Mouse (Mus musculus): Measurements from ENCODE around the gene Slf2. TPM values are rescaled to one million over a fixed set of nuclear protein-coding genes. Genes with fewer than 3 reads are reported as not detected.

Slf2 gene
- polyA plus RNA-seq, 1 experiment from 2014 or later, result 57.3 TPM

DNA sequence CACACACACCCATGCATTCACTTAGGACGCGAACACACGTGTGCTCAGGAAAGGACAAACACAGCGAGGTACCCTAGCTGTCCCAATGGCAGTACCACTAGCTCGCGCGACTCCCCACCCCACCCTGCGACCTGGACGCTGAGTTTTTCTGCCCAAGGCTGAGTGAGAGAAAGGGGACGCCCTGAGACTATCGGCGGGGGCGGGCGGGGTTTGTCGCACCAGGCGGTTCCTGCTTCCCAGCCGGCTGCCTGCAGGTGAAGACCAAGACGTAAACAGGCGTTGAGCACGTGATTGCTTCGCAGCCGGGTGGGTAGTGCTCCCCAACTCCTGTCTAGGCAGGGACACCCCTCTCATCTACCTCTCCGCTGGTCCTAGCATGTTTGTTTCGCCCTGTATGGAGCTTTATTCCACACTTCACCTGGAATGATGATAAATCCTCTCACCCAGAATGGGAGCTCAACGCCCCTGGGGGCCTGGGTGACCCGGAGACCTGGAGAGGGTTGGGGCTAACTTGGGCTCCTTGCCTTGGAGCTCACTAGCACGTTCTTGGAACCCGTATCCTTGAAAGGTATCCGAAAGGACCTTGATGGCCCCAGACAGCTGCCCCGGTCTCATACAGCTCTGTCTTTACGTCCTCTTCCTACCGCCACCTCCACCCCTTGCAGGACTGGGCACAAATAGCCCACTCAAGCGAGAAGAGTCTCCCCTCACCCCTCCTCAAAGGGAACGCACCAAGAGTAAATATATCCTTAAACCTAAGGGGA lies 84.7 kb downstream of the Slf2 start:
- peak overlapping the region; percentile 90 for H3K4me2 ChIP-seq (ENCODE audit: low read depth, low read length)
- H3K27ac ChIP-seq (replicated peaks; ENCODE audit: low read depth, low read length), result peak overlapping the region; percentile 97
- peak overlapping the region; percentile 78 for H3K4me3 ChIP-seq (ENCODE audit: low read depth, low read length)
- no peaks in the 10 kb centered on the region for H3K4me1 ChIP-seq (ENCODE audit: control insufficient read depth, insufficient read depth, low read length)
- ATAC-seq (replicated peaks; ENCODE audit: insufficient number of reproducible peaks, low FRiP score, low TSS enrichment, low read depth), result no peak
- DNase-seq (ENCODE audit: low spot score), result peak; percentile 49
- H3K36me3 ChIP-seq (replicated peaks; ENCODE audit: control insufficient read depth, insufficient read depth, low read depth, low read length), result peaks cover 2% of the 10 kb centered on the region; the same call in 1 of the 2 replicates
- peak overlapping the region; percentile 76 for H3K9ac ChIP-seq (replicated peaks; ENCODE audit: low read length)
- 0% methylated on average over 34 of the region's 34 CpGs for WGBS
- H3K9me3 ChIP-seq (replicated peaks; ENCODE audit: control insufficient read depth, low read length), result no peaks in the 10 kb centered on the region
- no peaks in the 10 kb centered on the region for H3K27me3 ChIP-seq (ENCODE audit: control insufficient read depth, insufficient read depth, low read length)

DNA sequence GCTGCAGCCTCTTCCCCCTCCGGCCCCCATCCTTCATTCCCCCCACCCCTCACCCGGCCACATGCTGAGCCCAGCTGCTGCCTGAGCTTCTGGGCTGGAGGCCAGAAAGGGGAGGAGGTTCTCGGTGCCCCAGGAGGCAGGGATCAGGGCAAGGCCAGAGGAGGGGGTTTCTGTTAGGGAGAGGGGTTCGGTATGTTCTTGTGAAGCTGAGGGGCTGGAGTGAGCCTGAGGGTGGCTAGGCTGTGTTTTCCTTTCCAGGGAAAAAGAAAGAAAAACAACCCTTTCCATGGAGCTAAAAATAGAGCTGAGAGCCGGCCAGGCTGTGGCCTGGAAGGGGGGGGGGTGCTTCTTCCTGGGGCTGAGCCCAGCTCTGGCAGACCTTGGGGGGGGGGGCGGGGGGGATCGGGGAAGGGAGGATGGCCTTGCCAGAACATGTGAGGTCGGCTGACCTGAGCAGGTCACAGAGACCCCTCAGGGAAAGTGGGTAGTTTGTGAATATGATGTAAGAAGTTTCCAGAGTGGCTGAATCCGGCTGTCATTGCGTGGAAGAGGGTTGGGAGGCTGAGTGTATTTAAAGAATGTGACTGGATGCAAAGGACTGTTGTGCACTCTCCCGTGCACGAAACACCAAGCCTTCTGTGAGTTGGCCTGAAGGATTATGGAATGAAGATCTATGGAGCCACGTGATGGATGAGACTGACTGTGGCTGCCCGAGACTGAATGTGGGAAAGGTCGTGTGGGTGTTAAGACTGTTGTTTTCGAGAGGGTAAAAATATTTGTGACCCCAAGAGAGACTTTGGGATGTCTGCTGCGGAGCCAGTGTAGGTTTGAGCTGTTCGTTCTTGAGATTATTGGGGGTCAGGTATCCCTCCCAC lies 85.6 kb downstream of the Slf2 start:
- 0% methylated on average over 18 of the region's 18 CpGs for WGBS

DNA sequence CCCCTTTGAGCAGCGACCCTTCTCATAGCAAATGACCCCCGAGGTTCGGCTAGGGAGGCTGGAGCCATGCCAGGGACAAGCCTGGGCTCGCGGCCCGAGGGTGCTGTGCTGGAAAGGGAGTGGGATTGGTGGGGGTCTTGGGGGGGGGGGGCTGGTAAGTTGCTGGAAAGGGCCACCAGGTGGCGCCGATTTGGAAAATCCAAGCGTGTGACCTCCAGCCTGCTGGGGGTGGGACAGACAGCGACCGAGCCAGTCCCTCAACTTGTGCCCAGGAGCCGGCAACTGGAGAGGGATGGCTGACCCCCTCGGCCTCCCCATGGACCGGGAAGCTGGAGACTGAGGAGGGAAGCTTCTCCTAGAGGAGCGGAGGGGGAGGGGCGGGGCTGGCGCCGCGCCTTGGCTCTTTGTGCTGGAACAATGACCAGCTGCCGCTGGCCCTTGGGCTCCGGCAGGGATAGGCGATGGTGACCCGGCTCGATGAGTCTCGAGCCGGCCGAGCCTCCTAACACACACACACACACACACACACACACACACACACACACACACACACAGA lies 86.3 kb downstream of the Slf2 start:
- Histone ChIP-seq H3K9ac (replicated peaks; ENCODE audit: low read length) (peak overlapping the region; percentile 96), H3K27me3 (ENCODE audit: control insufficient read depth, insufficient read depth, low read length) (no peaks in the 10 kb centered on the region), H3K4me1 (ENCODE audit: control insufficient read depth, insufficient read depth, low read length) (peaks cover 2% of the 10 kb centered on the region; the same call in 1 of the 2 replicates), H3K4me2 (ENCODE audit: low read depth, low read length) (peak overlapping the region; percentile 90), H3K4me3 (ENCODE audit: low read depth, low read length) (peak overlapping the region; percentile 78), H3K36me3 (replicated peaks; ENCODE audit: control insufficient read depth, insufficient read depth, low read depth, low read length) (no peaks in the 10 kb centered on the region), H3K27ac (replicated peaks; ENCODE audit: low read depth, low read length) (peak overlapping the region; percentile 97), H3K9me3 (replicated peaks; ENCODE audit: control insufficient read depth, low read length) (no peaks in the 10 kb centered on the region)
- ATAC-seq (replicated peaks; ENCODE audit: insufficient number of reproducible peaks, low FRiP score, low TSS enrichment, low read depth) (peak; percentile 55), DNase-seq (ENCODE audit: low spot score) (peak; percentile 86)
- 0% methylated on average over 18 of the region's 27 CpGs for WGBS

More for the DNA sequence above, 85.6 kb downstream of the Slf2 start:
- Histone ChIP-seq H3K4me3 (ENCODE audit: low read depth, low read length) (peak overlapping the region; percentile 78), H3K4me2 (ENCODE audit: low read depth, low read length) (peak overlapping the region; percentile 90), H3K36me3 (replicated peaks; ENCODE audit: control insufficient read depth, insufficient read depth, low read depth, low read length) (no peaks in the 10 kb centered on the region), H3K27ac (replicated peaks; ENCODE audit: low read depth, low read length) (peak overlapping the region; percentile 97), H3K9me3 (replicated peaks; ENCODE audit: control insufficient read depth, low read length) (no peaks in the 10 kb centered on the region), H3K27me3 (ENCODE audit: control insufficient read depth, insufficient read depth, low read length) (no peaks in the 10 kb centered on the region), H3K9ac (replicated peaks; ENCODE audit: low read length) (peak overlapping the region; percentile 96), H3K4me1 (ENCODE audit: control insufficient read depth, insufficient read depth, low read length) (peaks cover 2% of the 10 kb centered on the region; the same call in 1 of the 2 replicates)
- DNase-seq (ENCODE audit: low spot score), result peak; percentile 76
- peak; percentile 11; the same call in 1 of the 2 replicates for ATAC-seq (replicated peaks; ENCODE audit: insufficient number of reproducible peaks, low FRiP score, low TSS enrichment, low read depth)

GRCm38 (mm10) chr19:45017909-45018308 lies 87.0 kb downstream of the Slf2 start:
- Histone ChIP-seq H3K9ac (replicated peaks; ENCODE audit: low read length) (peak overlapping the region; percentile 96), H3K9me3 (replicated peaks; ENCODE audit: control insufficient read depth, low read length) (no peaks in the 10 kb centered on the region), H3K4me3 (ENCODE audit: low read depth, low read length) (peak overlapping the region; percentile 78), H3K27me3 (ENCODE audit: control insufficient read depth, insufficient read depth, low read length) (no peaks in the 10 kb centered on the region), H3K36me3 (replicated peaks; ENCODE audit: control insufficient read depth, insufficient read depth, low read depth, low read length) (no peaks in the 10 kb centered on the region), H3K27ac (replicated peaks; ENCODE audit: low read depth, low read length) (peak overlapping the region; percentile 97), H3K4me1 (ENCODE audit: control insufficient read depth, insufficient read depth, low read length) (peaks cover 2% of the 10 kb centered on the region; the same call in 1 of the 2 replicates), H3K4me2 (ENCODE audit: low read depth, low read length) (peak overlapping the region; percentile 90)
- peak; percentile 68 for ATAC-seq (replicated peaks; ENCODE audit: insufficient number of reproducible peaks, low FRiP score, low TSS enrichment, low read depth)
- WGBS, result 1% methylated on average over 28 of the region's 48 CpGs
- DNase-seq (ENCODE audit: low spot score), result peak; percentile 89

- Histone ChIP-seq H3K9ac (replicated peaks; ENCODE audit: low read length) (peak overlapping the region; percentile 96), H3K27me3 (ENCODE audit: control insufficient read depth, insufficient read depth, low read length) (no peaks in the 10 kb centered on the region), H3K4me2 (ENCODE audit: low read depth, low read length) (peak overlapping the region; percentile 90), H3K4me1 (ENCODE audit: control insufficient read depth, insufficient read depth, low read length) (peaks cover 2% of the 10 kb centered on the region; the same call in 1 of the 2 replicates), H3K9me3 (replicated peaks; ENCODE audit: control insufficient read depth, low read length) (no peaks in the 10 kb centered on the region), H3K27ac (replicated peaks; ENCODE audit: low read depth, low read length) (peak overlapping the region; percentile 97), H3K36me3 (replicated peaks; ENCODE audit: control insufficient read depth, insufficient read depth, low read depth, low read length) (no peaks in the 10 kb centered on the region), H3K4me3 (ENCODE audit: low read depth, low read length) (peak overlapping the region; percentile 78)
- no peak for ATAC-seq (replicated peaks; ENCODE audit: insufficient number of reproducible peaks, low FRiP score, low TSS enrichment, low read depth)
- 0% methylated on average over 13 of the region's 13 CpGs for WGBS
- DNase-seq (ENCODE audit: low spot score), result peak; percentile 53
Measured at GRCm38 (mm10) chr19:45018351-45018831, 87.4 kb downstream of the Slf2 start.

DNA sequence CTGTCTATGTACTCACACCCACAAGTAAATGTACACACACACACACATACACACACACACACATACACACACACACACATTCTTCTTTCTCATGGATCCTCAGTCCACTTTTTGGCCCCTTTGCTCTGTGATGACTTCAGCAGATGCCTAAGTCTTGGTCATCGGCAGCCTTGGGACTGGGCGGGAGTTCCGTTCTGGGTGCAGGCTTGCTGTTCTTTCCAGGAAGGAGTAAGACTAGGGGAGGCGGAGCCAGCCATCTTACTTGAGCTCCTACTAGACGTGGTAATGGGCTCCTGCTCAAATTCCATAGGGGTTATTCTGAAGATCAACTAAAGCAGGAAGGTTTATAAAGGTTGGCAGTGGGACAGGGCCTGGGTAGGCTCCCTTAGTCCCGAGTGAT lies 89.4 kb downstream of the Slf2 start:
- Histone ChIP-seq H3K9me3 (replicated peaks; ENCODE audit: control insufficient read depth, low read length) (no peaks in the 10 kb centered on the region), H3K27ac (replicated peaks; ENCODE audit: low read depth, low read length) (no peak overlapping the region), H3K27me3 (ENCODE audit: control insufficient read depth, insufficient read depth, low read length) (no peaks in the 10 kb centered on the region), H3K4me3 (ENCODE audit: low read depth, low read length) (no peak overlapping the region), H3K9ac (replicated peaks; ENCODE audit: low read length) (no peak overlapping the region), H3K36me3 (replicated peaks; ENCODE audit: control insufficient read depth, insufficient read depth, low read depth, low read length) (peaks cover 6% of the 10 kb centered on the region), H3K4me2 (ENCODE audit: low read depth, low read length) (no peak overlapping the region), H3K4me1 (ENCODE audit: control insufficient read depth, insufficient read depth, low read length) (peaks cover 4% of the 10 kb centered on the region)
- ATAC-seq (replicated peaks; ENCODE audit: insufficient number of reproducible peaks, low FRiP score, low TSS enrichment, low read depth) (no peak), DNase-seq (ENCODE audit: low spot score) (no peak)
- WGBS, result 59% methylated on average over 6 of the region's 6 CpGs

- H3K4me2 ChIP-seq (ENCODE audit: low read depth, low read length), result no peak overlapping the region
- H3K9me3 ChIP-seq (replicated peaks; ENCODE audit: control insufficient read depth, low read length), result no peaks in the 10 kb centered on the region
- peaks cover 4% of the 10 kb centered on the region for H3K4me1 ChIP-seq (ENCODE audit: control insufficient read depth, insufficient read depth, low read length)
- no peak for ATAC-seq (replicated peaks; ENCODE audit: insufficient number of reproducible peaks, low FRiP score, low TSS enrichment, low read depth)
- 92% methylated on average over 15 of the region's 15 CpGs for WGBS
- H3K4me3 ChIP-seq (ENCODE audit: low read depth, low read length), result no peak overlapping the region
- H3K9ac ChIP-seq (replicated peaks; ENCODE audit: low read length), result no peak overlapping the region
- H3K27ac ChIP-seq (replicated peaks; ENCODE audit: low read depth, low read length), result no peak overlapping the region
- peaks cover 11% of the 10 kb centered on the region for H3K36me3 ChIP-seq (replicated peaks; ENCODE audit: control insufficient read depth, insufficient read depth, low read depth, low read length)
- no peak for DNase-seq (ENCODE audit: low spot score)
- no peaks in the 10 kb centered on the region for H3K27me3 ChIP-seq (ENCODE audit: control insufficient read depth, insufficient read depth, low read length)
Measured at GRCm38 (mm10) chr19:45021362-45021761, 90.4 kb downstream of the Slf2 start.

All from embryonic facial prominence, embryonic 11.5 days (tissue).